Mouse (Mus musculus) small intestine, adult 2 months (tissue): ENCODE results near the gene Pitpnm1. TPM values are rescaled to one million over a fixed set of nuclear protein-coding genes. Genes with fewer than 3 reads are reported as not detected.

Experiments used
- H3K27ac ChIP-seq: fragments of 200-500 bp; 2 replicates; pipeline ENCODE4 v1.5.1; 2012; ENCODE audit warnings: low read depth, low read length, control low read depth, inconsistent platforms; ENCODE audit not compliant: insufficient read depth
- H3K27me3 ChIP-seq: fragments of 200-500 bp; 2 replicates; pipeline ENCODE4 v1.6.1; 2012; ENCODE audit warnings: mild to moderate bottlenecking, moderate library complexity, low read length, inconsistent platforms; ENCODE audit not compliant: control insufficient read depth, insufficient read depth
- H3K36me3 ChIP-seq: fragments of 200-500 bp; 2 replicates; pipeline ENCODE4 v1.6.1; 2012; ENCODE audit warnings: mild to moderate bottlenecking, low read length, control low read depth, inconsistent platforms; ENCODE audit not compliant: control insufficient read depth, insufficient read depth
- H3K4me1 ChIP-seq: fragments of 200-500 bp; 2 replicates; pipeline ENCODE4 v1.6.1; 2012; ENCODE audit warnings: low read length, inconsistent platforms, mixed read lengths; ENCODE audit not compliant: control insufficient read depth, insufficient read depth, insufficient read length
- H3K4me3 ChIP-seq: fragments of 200-500 bp; 2 replicates; pipeline ENCODE4 v1.5.1; 2012; ENCODE audit warnings: low read depth, mild to moderate bottlenecking, control low read depth, inconsistent platforms, low read length, moderate library complexity
- CTCF ChIP-seq: fragments of 200-500 bp; IDR thresholded peaks from 2 replicates; pipeline ENCODE4 v1.5.1; 2012; ENCODE audit warnings: low read depth, mild to moderate bottlenecking, control low read depth, inconsistent platforms, low read length, moderate library complexity, mixed read lengths; ENCODE audit not compliant: insufficient replicate concordance, insufficient read length; ENCODE audit errors: extremely low read depth
- POLR2A ChIP-seq: fragments of 200-500 bp; IDR thresholded peaks from 2 replicates; pipeline ENCODE4 v1.6.1; 2012; ENCODE audit warnings: low read depth, mild to moderate bottlenecking, control low read depth, inconsistent platforms, low read length, moderate library complexity
- WGBS: fragments of 180-500 bp; shearing (Covaris S2); methylation state at CpG from one replicate; pipeline ENCODE4 v1.1.7; 2018; 5-methylcytosine and 5-hydroxymethylcytosine counted together
- polyA plus RNA-seq: library from polyadenylated mRNA; depleted of rRNA; stranded (reverse); fragments of >200 nt; gene quantifications from 2 replicates; pipeline ENCODE4 v1.2.3, GENCODE M21; 2012

Gene Pitpnm1
- polyA plus RNA-seq, 1 experiment = 197 TPM

GRCm38 (mm10) chr19:4147022-4147405, 47.2 kb downstream of the Pitpnm1 start:
- Histone ChIP-seq H3K4me3 (no peak overlapping the region), H3K27ac (peak overlapping the region; percentile 2; the same call in 1 of the 2 replicates), H3K27me3 (no peaks in the 10 kb centered on the region), H3K36me3 (peaks cover 22% of the 10 kb centered on the region), H3K4me1 (peaks cover 12% of the 10 kb centered on the region)
- 77% methylated on average over 3 of the region's 3 CpGs for WGBS
- TF ChIP-seq CTCF (no peak), POLR2A (no peak)

GRCm38 (mm10) chr19:4147782-4148490, 48.1 kb downstream of the Pitpnm1 start:
- Histone ChIP-seq H3K27me3 (no peaks in the 10 kb centered on the region), H3K36me3 (peaks cover 31% of the 10 kb centered on the region), H3K4me1 (peaks cover 12% of the 10 kb centered on the region), H3K27ac (no peak overlapping the region), H3K4me3 (peak overlapping the region; percentile 94)
- TF ChIP-seq POLR2A = no peak
- no peak for TF ChIP-seq CTCF
- 40% methylated on average over 9 of the region's 9 CpGs for WGBS

GRCm38 (mm10) chr19:4148491-4148806, 48.7 kb downstream of the Pitpnm1 start, which contains the start of gene Coro1b:
Coro1b (plus strand) TSS chr19:4148619.
- no peaks in the 10 kb centered on the region for H3K27me3 ChIP-seq
- no peak for TF ChIP-seq CTCF
- peak; percentile 98 for TF ChIP-seq POLR2A
- WGBS = under 1% methylated on average over 33 of the region's 33 CpGs
- H3K4me3 ChIP-seq = peak within 1 kb of the TSS; percentile 94
- peaks cover 12% of the 10 kb centered on the region for H3K4me1 ChIP-seq
- H3K36me3 ChIP-seq = peaks cover 36% of the 10 kb centered on the region
- peak within 1 kb of the TSS; percentile 86 for H3K27ac ChIP-seq

DNA sequence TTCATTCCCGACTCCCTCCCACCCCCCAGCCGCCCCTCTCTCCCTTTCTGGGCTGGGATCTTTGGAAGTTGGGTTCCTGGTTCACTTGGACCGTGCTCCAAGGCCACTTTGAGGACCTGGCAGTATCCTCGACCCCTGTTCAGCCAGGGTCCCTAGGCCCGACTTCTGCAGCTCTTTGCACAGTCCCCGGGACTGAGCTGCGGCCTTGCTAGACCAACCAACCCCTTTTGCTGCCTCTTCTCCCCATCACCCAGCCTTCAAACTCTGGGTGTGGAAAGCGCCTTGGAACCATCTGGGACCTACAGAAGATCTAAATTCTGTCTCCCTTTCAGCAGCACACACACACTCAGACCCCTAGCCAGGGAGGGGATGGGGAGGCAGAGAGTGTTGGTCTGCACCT, 49.0 kb downstream of the Pitpnm1 start:
- Histone ChIP-seq H3K27ac (peak overlapping the region; percentile 86), H3K4me1 (peaks cover 12% of the 10 kb centered on the region), H3K27me3 (no peaks in the 10 kb centered on the region), H3K36me3 (peaks cover 40% of the 10 kb centered on the region), H3K4me3 (peak overlapping the region; percentile 94)
- TF ChIP-seq POLR2A (no peak), CTCF (no peak)
- WGBS = under 1% methylated on average over 8 of the region's 8 CpGs

- 40% methylated on average over 11 of the region's 11 CpGs for WGBS
- TF ChIP-seq CTCF (no peak), POLR2A (no peak)
- Histone ChIP-seq H3K4me3 (peak overlapping the region; percentile 94), H3K27me3 (no peaks in the 10 kb centered on the region), H3K4me1 (peaks cover 12% of the 10 kb centered on the region), H3K27ac (peak overlapping the region; percentile 86), H3K36me3 (peaks cover 40% of the 10 kb centered on the region)
These were observed 49.5 kb downstream of the Pitpnm1 start for GRCm38 (mm10) chr19:4149283-4149682.

DNA sequence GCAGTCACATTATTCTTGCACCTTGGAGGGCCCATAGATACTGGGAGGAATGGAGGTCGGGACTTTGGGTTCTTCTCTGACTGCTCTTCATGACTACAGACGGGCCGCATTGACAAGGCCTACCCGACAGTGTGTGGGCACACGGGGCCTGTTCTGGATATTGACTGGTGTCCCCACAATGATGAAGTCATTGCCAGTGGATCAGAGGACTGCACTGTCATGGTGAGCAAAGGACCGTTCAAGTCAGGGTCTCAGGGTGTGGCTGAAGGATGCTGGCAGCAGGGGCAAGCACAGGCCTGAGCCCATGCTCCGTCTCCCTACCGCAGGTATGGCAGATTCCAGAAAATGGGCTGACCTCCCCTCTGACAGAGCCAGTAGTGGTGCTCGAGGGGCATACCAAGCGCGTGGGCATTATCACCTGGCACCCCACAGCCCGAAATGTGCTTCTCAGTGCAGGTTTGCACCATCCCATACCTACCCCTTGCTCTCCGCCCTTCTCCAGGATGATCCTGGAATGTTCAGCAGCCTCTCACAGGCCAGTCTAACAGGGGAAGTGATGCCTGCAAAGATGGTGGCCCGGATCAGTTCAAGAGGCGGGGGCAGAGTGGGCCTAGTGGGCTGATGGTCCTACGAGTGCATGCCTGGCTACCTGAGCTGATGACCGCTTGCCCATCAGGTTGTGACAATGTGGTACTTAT, 50.1 kb downstream of the Pitpnm1 start:
- H3K4me3 ChIP-seq = peak overlapping the region; percentile 94
- WGBS = 84% methylated on average over 17 of the region's 17 CpGs
- peaks cover 12% of the 10 kb centered on the region for H3K4me1 ChIP-seq
- peaks cover 40% of the 10 kb centered on the region for H3K36me3 ChIP-seq
- H3K27ac ChIP-seq = peak overlapping the region; percentile 86
- TF ChIP-seq CTCF (no peak), POLR2A (no peak)
- H3K27me3 ChIP-seq = no peaks in the 10 kb centered on the region
